Mouse (Mus musculus) spleen, adult 2 months (tissue): ENCODE data around the gene Wdpcp.

Experiments used
- CTCF ChIP-seq: fragments of 200-500 bp; IDR thresholded peaks from 2 replicates; pipeline ENCODE4 v1.5.1; 2011; ENCODE audit warnings: mild to moderate bottlenecking, inconsistent platforms; ENCODE audit not compliant: insufficient read depth, insufficient read length, insufficient replicate concordance; ENCODE audit errors: extremely low read depth
- POLR2A ChIP-seq: fragments of 200-500 bp; IDR thresholded peaks from 2 replicates; pipeline ENCODE4 v1.6.1; 2011; ENCODE audit warnings: low read depth, low read length, inconsistent platforms

- TF ChIP-seq POLR2A (no peak), CTCF (no peak)
These were observed 32.0 kb upstream of the Wdpcp start for GRCm38 (mm10) chr11:21540072-21540471.
